Mouse (Mus musculus) megakaryocyte, embryonic 14.5 days (primary cell): ENCODE measurements around the gene Slc5a9. TPM values are rescaled to one million over a fixed set of nuclear protein-coding genes. Genes with fewer than 3 reads are reported as not detected.

Experiments
- H3K27me3 ChIP-seq: replicated peaks from 2 replicates; pipeline ENCODE3; 2012; ENCODE audit warnings: inconsistent platforms
- H3K36me3 ChIP-seq: replicated peaks from 2 replicates; pipeline ENCODE3; 2012; ENCODE audit warnings: low read length, inconsistent platforms, mixed read lengths
- H3K4me1 ChIP-seq: 2 replicates; pipeline ENCODE4 v1.6.1; 2012; ENCODE audit warnings: inconsistent platforms
- H3K4me3 ChIP-seq: replicated peaks from 2 replicates; pipeline ENCODE3; 2012; ENCODE audit warnings: moderate library complexity, mild to moderate bottlenecking, inconsistent platforms
- H3K9me3 ChIP-seq: 2 replicates; pipeline ENCODE4 v1.6.1; 2012; ENCODE audit warnings: inconsistent platforms
- FLI1 ChIP-seq: IDR thresholded peaks from 2 replicates; pipeline ENCODE4 v1.6.1; 2012; ENCODE audit warnings: low read length, inconsistent platforms, mixed read lengths
- GATA1 ChIP-seq: IDR thresholded peaks from 3 replicates; pipeline ENCODE4 v1.6.1; 2012; ENCODE audit warnings: mixed read lengths, low read length, inconsistent platforms, borderline replicate concordance
- polyA plus RNA-seq: library from polyadenylated mRNA; stranded (reverse); fragments of >175 nt; gene quantifications from 2 replicates; pipeline ENCODE4 v1.2.3, GENCODE M21; 2012; ENCODE audit warnings: low replicate concordance; ENCODE audit not compliant: insufficient read depth

Gene Slc5a9
- polyA plus RNA-seq, 1 experiment = not detected

GRCm38 (mm10) chr4:111880112-111880875 lies 22.4 kb downstream of the Slc5a9 start:
- peaks cover 7% of the 10 kb centered on the region; the same call in 1 of the 2 replicates for H3K4me1 ChIP-seq
- peaks cover 2% of the 10 kb centered on the region for H3K27me3 ChIP-seq
- H3K9me3 ChIP-seq = 0 out of 2 replicates have a peak, but pooled peaks cover 4% of the 10 kb centered on the region
- H3K36me3 ChIP-seq = no peaks in the 10 kb centered on the region
- TF ChIP-seq FLI1 = no peak
- TF ChIP-seq GATA1 = no peak
- H3K4me3 ChIP-seq = no peak overlapping the region

GRCm38 (mm10) chr4:111867743-111868401 lies 34.8 kb downstream of the Slc5a9 start:
- Histone ChIP-seq H3K27me3 (no peaks in the 10 kb centered on the region), H3K4me3 (no peak overlapping the region), H3K36me3 (no peaks in the 10 kb centered on the region), H3K4me1 (no peaks in the 10 kb centered on the region), H3K9me3 (no peaks in the 10 kb centered on the region)
- TF ChIP-seq GATA1 (no peak), FLI1 (no peak)

DNA sequence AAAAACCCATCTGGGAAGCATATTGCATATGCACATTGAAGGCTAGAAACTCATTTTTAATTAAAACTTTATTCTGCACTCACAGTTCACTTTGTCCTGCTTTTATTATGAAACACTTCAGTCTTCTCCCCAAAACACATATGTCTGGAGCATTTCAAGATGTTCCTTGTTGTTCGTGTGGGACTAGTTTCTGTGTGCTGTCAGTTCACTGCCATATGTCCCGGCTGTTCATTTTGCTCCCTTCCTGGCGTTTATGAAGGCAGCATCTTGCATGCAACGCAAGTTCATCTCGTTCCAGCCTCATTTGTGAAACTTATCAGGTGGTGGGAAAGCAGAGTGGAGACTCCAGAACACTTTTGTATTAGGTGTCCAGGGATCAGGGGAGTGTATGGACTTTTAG lies 36.0 kb downstream of the Slc5a9 start:
- Histone ChIP-seq H3K27me3 (no peaks in the 10 kb centered on the region), H3K36me3 (no peaks in the 10 kb centered on the region), H3K4me3 (no peak overlapping the region), H3K4me1 (no peaks in the 10 kb centered on the region), H3K9me3 (no peaks in the 10 kb centered on the region)
- TF ChIP-seq FLI1 = no peak
- no peak for TF ChIP-seq GATA1

GRCm38 (mm10) chr4:111852626-111853025 lies 50.1 kb downstream of the Slc5a9 start:
- Histone ChIP-seq H3K27me3 (no peaks in the 10 kb centered on the region), H3K4me3 (no peak overlapping the region), H3K4me1 (peaks cover 3% of the 10 kb centered on the region), H3K36me3 (no peaks in the 10 kb centered on the region), H3K9me3 (no peaks in the 10 kb centered on the region)
- TF ChIP-seq FLI1 (no peak), GATA1 (no peak)

DNA sequence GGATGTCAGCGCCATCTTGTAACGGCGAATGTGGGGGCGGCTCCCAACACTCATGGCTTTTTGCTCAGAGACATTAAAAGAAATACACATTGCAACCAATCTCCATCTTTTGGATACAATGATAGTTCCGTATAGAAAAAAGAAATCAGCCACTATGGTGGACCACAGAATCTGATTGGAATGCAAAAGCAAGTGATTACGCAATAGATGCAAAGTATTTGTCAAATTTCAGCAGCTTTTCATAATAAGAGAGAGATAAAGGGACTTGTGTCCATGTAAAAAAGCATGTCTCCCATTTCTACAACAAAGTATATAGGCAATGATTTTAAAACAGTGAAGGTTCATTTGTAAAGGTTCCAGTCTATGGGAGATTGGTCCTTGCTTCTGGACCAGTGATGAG lies 63.8 kb downstream of the Slc5a9 start:
- no peak overlapping the region for H3K4me3 ChIP-seq
- H3K36me3 ChIP-seq = no peaks in the 10 kb centered on the region
- H3K27me3 ChIP-seq = no peaks in the 10 kb centered on the region
- no peaks in the 10 kb centered on the region for H3K4me1 ChIP-seq
- no peaks in the 10 kb centered on the region for H3K9me3 ChIP-seq
- no peak for TF ChIP-seq GATA1
- TF ChIP-seq FLI1 = no peak

Other genes with a start within 250 kb of the Slc5a9 start
- gene Spata6, start 182.9 kb downstream of the Slc5a9 start, polyA plus RNA-seq = 6.1 TPM in 1 of 2 replicates, not detected in the other
- not detected in 2 replicates for gene Skint8, start 16.5 kb upstream of the Slc5a9 start, polyA plus RNA-seq
- gene Skint7, start 70.0 kb upstream of the Slc5a9 start, polyA plus RNA-seq = 1.2 TPM in 1 of 2 replicates, not detected in the other
- not detected in 2 replicates for gene Skint1, start 103.4 kb upstream of the Slc5a9 start, polyA plus RNA-seq
- gene Skint4, start 169.1 kb upstream of the Slc5a9 start, polyA plus RNA-seq = not detected in 2 replicates